Mouse (Mus musculus): Measurements from ENCODE around the gene Map4.
"Not testable (repeated sequence)": the region's sequence is repeated elsewhere in the genome, so short reads cannot be mapped to it uniquely, and the experiment has no call there.

Gene Map4

GRCm38 (mm10) chr9:109929131-109929530, 2.1 kb upstream of the Map4 start:
- no peak for DNase-seq (ENCODE audit: low spot score)

GRCm38 (mm10) chr9:109930063-109930462, 1.2 kb upstream of the Map4 start:
- DNase-seq (ENCODE audit: low spot score) = no peak

GRCm38 (mm10) chr9:109930752-109931151, 508 bp upstream of the Map4 start:
- DNase-seq (ENCODE audit: low spot score) = no peak

- peak; percentile 9 for DNase-seq (ENCODE audit: low spot score)
Measured at GRCm38 (mm10) chr9:109932361-109932755, 1.1 kb downstream of the Map4 start.

GRCm38 (mm10) chr9:109932756-109933375, 1.6 kb downstream of the Map4 start:
- DNase-seq (ENCODE audit: low spot score) = peak; percentile 28

GRCm38 (mm10) chr9:109939401-109939800, 8.1 kb downstream of the Map4 start:
- DNase-seq (ENCODE audit: low spot score) = no peak

GRCm38 (mm10) chr9:109942796-109943195, 11.5 kb downstream of the Map4 start:
- no peak for DNase-seq (ENCODE audit: low spot score)

GRCm38 (mm10) chr9:109944712-109945111, 13.5 kb downstream of the Map4 start:
- DNase-seq (ENCODE audit: low spot score) = no peak

GRCm38 (mm10) chr9:109948546-109948945, 17.3 kb downstream of the Map4 start:
- no peak for DNase-seq (ENCODE audit: low spot score)

GRCm38 (mm10) chr9:109949801-109950200, 18.5 kb downstream of the Map4 start:
- DNase-seq (ENCODE audit: low spot score) = no peak

GRCm38 (mm10) chr9:109953538-109953937, 22.3 kb downstream of the Map4 start:
- no peak for DNase-seq (ENCODE audit: low spot score)

GRCm38 (mm10) chr9:109954631-109955030, 23.4 kb downstream of the Map4 start:
- no peak for DNase-seq (ENCODE audit: low spot score)

- no peak for DNase-seq (ENCODE audit: low spot score)
Measured at GRCm38 (mm10) chr9:109959456-109960150, 28.3 kb downstream of the Map4 start.

GRCm38 (mm10) chr9:109960593-109960992, 29.3 kb downstream of the Map4 start:
- no peak for DNase-seq (ENCODE audit: low spot score)

- DNase-seq (ENCODE audit: low spot score) = no peak
Measured at GRCm38 (mm10) chr9:109964761-109965160, 33.5 kb downstream of the Map4 start.

GRCm38 (mm10) chr9:109968351-109969116, 37.3 kb downstream of the Map4 start:
- DNase-seq (ENCODE audit: low spot score) = no peak

GRCm38 (mm10) chr9:109969181-109969580, 37.9 kb downstream of the Map4 start:
- no peak for DNase-seq (ENCODE audit: low spot score)

GRCm38 (mm10) chr9:109969792-109970336, 38.6 kb downstream of the Map4 start:
- DNase-seq (ENCODE audit: low spot score) = no peak

GRCm38 (mm10) chr9:109971711-109972110, 40.5 kb downstream of the Map4 start:
- not testable (repeated sequence) for DNase-seq (ENCODE audit: low spot score)

GRCm38 (mm10) chr9:109980223-109980622, 49.0 kb downstream of the Map4 start:
- not testable (repeated sequence) for DNase-seq (ENCODE audit: low spot score)

- DNase-seq (ENCODE audit: low spot score) = peak; percentile 47
Measured at GRCm38 (mm10) chr9:109985416-109985815, 54.2 kb downstream of the Map4 start.

- DNase-seq (ENCODE audit: low spot score) = peak; percentile 9
Measured at GRCm38 (mm10) chr9:109989084-109989483, 57.8 kb downstream of the Map4 start.

- DNase-seq (ENCODE audit: low spot score) = no peak
Measured at GRCm38 (mm10) chr9:109997441-109997840, 66.2 kb downstream of the Map4 start.
